Mouse (Mus musculus) A20 (cell line): ENCODE results near the gene Mrpl39.
A peak's percentile ranks its signal among the peaks of the same experiment; 100 is the strongest.

Source experiments
- DNase-seq: peaks from one replicate; pipeline ENCODE4 v3.0.0-alpha.2; 2011; ENCODE audit warnings: low read depth, low spot score

The Mrpl39 gene

DNA sequence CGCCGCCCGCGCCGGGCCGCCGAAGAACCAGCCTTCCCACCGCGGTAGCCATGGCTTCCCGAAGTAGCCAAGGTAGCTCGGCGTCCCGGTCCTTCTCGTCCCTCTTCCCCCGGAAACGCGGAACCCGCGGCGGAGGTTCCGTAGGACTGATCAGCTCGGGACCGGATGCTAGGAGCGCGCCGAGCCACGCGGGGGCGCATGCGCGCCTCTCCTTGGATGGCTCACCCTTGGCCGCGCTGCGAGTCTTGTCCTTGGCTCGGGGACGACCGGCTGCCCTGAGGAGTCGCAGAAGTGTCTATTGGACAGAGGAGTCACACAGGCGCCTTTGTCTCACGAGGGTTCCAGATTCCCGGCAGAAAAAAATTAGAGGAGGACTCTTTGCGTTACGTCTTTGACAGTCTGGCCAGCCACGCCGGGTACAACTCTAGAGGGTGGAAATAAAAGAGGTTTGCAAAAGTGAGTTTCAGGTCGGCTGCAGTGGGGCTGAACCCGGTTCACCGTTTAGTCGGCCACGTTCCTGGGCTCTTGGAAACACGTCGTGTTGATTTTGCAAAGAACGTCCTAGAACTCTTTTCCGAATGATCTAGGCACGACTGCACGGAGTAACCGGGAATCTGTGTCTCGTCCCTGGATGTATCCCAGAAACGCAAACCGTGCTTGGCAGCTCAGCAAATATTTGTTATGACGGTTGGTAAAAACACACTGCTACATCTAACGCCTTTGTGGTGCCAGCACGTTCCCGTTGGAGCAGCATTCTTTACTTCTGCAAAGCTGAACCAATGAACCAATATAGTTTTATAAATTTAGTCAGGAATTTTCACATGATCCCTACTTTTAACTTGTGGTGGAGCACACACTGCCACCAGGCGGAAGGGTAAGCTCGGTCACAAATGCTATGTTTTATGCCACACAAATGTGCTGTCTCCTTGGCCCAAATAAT, at the start of gene Mrpl39:
Gene Mrpl39, minus strand, starts transcription at position 577 of the 940 bp plus-strand sequence.
- DNase-seq: peak; percentile 94

DNA sequence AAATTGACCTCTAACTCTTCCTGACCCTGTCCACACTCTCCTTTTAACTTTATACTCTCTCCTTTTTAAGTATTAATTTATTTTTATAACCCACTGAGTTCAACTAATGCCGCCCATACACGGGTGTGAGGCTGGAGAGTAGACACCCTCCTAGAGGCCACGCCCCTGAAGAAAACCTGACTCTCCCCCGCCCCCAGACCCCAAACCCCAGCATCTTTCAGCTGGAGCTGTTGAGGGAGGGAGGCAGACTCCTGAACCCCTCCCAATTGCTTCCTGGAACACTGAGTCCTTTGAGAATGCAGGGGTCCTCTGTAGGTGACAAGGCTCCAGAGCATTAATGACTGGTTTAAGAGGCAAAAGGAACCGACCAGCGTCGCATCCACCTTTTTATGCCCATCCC, 49.4 kb upstream of the Mrpl39 start:
- no peak for DNase-seq

DNA sequence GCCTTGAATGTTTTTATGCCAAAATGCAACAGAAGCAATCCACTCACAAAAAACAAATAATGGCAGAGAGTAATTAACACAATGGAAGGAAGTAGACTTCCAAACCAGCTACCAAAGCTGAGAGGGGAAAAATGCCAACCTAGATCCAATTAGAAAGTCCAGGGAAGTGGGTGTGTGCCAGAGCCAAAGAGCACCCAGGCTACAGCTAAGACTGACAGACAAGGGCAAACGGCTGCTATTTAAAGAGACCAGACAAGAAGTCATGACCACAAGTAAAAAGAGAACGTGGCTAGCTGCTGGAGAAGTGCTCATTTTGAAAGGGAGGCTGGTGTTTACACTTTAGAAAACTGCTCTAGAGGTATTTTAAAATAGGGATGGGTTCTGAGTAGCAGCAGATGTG, 47.7 kb upstream of the Mrpl39 start:
- no peak for DNase-seq

DNA sequence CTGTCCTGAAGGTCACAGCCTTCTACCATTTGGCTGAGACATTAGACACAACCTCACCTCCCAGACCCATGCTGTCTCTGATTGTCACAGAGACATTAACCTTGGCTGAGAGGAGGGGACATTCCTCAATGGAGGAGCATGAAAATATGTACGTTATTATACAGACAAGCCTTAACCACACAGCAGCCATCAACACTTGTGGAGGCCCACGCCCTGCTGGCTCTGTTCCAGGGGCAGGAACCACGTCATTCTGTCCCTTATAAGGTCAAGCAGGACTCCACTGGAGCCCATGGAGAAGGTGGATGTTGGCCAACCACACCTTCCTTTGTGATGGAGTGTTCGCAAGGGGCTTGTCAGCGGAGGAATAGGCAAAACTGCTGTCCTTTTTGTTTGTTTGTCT, 44.2 kb upstream of the Mrpl39 start:
- no peak for DNase-seq

DNA sequence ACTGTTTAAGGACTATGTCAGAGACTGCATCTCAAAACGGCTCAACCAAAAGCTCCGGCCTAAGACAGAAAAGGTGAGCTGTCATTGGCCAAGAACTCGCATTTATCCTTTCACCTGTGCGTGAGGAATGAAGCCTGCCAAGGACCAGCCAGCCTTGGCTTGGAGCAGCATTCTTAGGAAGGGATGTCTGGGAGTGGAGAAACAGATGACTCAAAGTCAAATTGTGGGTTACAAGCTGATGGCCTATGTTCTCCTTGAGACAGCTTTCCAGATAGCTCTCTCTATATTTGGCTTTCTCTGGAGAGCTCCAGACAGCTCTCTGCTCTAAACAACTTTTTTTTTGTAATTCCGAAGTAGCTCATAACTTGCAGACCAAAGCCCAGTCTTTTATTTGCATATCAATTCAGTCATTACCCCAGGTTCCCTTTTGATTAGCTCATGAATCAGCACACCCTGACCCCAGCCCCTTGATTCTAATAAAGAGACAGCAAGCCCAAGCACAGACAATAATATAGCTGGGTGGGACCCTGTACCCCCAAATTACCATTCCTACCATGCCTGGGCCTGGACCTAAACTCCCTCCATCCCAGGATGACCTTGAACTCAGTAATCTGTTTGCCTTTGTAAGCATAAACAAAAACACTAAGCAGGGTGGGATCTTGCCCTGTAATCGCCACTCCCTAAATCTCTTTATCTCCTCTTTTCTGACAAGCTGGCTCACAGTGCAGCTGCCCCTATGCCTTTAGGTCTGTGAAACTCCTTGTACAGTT, 43.5 kb upstream of the Mrpl39 start:
- DNase-seq: no peak

DNA sequence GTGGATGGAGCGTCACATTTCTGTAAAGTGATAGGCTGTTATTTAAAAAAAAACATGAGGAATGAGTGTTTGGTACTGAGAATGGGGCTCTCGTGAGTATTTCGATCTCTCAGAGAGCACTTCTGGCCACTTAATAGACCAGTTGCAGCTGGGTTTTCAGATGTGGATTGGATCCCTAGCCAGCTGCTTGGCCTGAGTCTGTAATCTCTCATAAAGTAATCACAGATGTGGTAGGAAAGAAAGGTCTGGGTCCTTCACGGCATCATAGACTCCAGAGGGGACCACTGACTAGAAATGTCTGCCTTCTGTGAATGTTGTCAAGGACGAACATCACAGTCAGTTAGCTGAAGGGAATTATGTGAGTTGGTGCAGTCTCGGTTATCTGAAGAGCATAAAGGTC, 42.9 kb upstream of the Mrpl39 start:
- no peak for DNase-seq

DNA sequence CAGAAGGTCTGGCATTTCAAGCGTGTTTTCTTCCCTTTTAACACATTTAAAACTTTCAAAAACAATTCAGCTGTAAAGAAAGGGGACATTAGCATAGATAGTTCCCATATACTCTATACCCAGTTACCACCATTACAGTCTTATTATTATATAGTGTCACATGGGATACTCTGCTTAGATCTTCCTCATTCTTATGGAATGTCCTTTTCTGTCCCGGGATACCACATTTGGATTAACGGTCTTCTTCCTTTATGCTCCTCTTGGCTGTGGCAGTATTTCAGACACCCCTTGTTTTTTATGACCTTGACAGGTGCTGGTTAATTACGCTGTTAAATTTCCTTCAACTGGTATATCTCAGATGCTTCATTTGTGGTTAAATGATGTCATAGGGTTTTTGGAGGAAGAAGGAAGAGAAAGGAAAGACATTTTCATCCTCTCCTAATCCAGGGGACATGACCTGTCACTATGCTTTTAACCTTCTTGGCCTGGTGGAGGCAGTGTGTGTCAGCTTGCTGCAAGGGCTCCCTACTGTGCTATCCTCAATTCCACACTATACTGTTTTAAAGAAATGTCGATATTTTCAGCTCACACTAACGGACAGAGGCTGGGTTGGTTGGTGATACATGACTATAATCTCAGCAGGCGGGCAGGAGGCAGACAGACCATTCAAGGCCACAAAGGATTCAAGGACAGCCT, 40.7 kb upstream of the Mrpl39 start:
- no peak for DNase-seq

DNA sequence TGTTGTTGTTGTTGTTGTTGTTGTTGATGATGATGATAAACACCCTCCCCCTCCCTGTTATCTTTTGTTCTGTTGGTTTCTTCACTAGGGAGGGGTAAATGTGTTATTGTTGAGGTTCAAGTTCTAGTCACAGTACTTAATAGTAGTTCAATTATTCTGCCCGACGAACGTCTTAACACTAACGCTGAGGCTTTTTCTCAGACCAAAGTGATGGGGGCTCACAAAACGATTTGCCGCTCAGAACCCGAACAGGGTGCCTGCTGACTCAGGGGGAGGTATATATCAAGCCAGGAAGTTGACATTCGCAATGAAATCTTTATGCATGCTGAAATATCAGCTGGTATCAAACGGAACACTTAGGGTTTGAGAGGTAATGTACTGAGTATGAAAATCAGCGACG, 39.8 kb upstream of the Mrpl39 start:
- no peak for DNase-seq

DNA sequence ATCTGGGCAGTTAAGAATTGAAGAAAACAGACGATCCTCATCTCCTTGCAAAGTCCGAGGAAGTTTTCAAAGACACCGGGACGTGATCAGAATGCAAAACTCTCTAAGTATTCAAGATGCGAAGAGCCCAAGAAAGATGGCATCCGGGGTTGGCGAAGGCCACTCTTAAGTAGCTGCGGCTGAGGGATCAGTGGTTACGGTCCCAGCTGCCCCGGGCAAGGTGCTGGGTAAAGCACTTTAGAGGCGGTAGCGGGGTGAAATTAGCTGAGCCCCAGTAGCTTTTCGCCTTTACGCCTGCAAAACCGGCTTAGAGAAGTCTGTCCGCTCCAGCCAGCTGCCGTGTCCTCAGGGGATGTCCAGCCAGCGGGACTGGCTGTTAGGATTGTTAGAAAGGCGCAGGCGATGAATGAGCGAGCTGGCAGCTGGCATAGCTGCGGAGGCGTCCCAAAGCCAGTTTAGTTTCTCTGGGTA, 39.3 kb upstream of the Mrpl39 start:
- DNase-seq: no peak

DNA sequence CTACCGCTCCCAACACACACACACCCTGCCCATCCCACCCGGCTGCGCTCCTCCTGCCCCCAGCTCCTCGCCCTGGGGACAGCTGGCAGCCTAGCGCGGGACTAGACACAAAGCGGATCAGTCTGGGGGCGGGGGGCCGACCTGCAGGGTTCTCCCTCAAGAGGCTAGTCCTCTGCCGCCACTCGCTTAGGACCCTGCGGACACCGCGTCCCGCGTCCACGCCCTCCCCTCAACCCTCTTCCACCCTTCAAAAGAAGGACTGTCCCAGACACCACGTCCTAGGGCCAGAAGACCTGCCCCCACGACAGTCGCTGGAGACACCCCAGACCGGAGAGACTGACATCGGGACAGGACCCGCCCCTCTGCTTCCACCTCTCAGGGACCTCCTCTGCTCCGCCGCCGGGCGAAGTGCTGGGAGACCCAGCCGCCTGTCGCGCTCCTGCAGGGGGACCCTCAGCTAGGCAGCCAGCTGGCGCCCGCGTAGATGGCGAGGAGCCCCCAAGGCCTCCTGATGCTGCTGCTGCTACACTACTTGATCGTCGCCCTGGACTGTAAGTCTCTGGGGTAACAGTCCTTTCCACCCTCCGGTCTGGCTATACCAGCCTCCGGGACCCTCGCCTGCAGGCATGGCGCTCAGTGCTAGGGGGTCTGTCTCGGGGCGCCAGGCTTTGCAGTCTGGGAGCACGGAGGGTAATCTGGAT, 38.6 kb upstream of the Mrpl39 start, which contains the start of gene Jam2:
Gene Jam2, plus strand, starts transcription at position 121 of the 701 bp plus-strand sequence.
- no peak for DNase-seq

DNA sequence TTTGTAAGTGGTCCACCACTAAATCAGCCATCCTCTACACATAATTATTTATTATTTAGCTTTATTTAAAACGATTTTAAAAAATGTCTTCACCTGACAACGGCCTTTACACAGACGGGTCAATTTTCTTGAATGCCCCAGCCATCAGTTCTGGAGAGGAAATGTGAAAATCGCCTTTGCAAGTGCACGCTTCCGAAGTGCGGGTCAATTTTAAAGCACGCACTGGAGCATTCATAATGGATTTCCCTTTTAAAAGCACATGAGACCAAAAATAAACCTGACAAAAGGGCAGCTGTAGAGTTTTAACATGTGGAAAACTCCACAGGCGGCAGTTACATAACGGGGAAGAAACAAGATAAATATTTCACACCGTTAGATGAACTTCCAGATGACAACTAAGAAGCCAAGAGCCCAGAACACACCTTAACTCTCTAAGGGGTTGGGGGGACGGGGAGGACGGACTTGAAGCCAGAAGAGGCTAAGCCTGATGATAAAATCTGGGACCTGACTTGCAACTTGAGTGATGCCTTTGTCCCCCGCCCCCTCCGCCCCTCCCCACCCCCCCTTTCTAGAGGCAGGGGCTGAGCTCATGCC, 37.8 kb upstream of the Mrpl39 start:
- DNase-seq: no peak

DNA sequence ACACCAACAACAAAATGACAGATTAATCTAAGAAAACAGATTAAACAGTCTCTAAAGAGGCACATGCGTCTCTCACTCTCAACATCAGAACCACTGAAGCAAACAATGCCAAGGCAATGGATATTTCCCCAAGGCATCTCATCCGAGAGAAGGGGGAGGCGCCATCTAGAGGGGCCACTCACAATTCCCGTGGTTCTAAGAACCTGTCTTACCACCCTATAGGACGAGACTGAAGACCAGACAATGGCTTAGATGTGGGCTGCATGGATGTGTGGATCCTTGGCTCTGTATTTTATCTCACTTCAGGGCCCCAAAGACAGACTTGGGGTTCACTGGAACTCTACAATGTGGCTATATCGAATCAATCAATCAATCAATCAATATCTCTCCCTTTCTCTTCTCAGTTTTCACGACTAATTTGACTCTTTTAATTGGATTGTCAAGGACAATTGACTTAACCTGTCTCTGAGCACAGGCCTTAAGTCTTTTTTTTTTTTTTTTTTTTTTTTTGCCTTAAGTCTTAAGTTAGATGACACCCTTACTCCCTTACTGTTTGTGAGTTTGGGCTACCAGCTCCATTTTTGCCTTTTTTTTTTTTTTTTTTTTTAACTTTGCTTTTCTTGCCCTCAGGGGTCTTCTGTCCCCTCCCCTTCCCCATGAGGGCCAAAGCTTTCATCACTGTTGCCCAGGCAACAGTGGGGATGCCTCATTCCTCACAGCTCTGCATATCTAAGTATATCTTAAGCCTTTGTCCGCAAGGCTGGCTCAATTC, 37.1 kb upstream of the Mrpl39 start:
- no peak for DNase-seq

DNA sequence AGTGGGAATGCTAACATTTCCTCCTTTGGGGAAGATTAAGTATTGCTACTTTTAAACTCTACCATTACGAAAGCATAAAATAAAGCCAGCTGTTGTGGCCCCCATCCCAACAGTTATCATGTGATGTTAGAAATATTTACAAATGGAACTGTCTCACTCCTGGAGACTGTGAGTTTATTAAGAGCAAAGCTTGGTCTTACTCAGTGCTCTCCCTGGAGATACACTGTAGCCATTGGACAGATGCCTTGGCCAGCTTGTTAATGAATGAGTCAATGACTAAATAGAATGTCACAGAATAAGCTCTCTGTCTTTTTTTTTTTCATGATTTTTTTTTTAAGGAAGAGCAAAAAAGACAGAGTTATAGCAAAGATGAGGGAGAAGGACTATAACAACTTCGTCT, 35.9 kb upstream of the Mrpl39 start:
- no peak for DNase-seq

DNA sequence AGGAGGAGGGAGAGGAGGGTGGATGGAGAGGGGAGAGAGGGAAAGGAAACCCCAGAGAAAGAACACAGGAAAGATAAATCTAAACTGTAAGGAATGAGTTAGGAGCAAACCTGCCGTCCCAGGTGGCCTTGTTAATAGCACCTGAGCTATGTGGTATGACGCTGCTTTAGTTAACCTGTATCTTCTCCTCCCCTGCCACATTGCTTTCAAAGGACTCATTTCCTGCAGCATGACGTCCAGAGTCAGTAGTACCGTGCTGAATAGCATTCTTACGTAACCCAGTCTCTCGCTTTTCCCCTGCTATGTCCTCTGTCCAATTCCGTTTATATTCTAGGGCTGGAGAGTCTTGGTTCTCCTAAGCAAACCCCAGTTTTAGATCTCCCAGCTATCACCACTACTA, 35.3 kb upstream of the Mrpl39 start:
- no peak for DNase-seq

DNA sequence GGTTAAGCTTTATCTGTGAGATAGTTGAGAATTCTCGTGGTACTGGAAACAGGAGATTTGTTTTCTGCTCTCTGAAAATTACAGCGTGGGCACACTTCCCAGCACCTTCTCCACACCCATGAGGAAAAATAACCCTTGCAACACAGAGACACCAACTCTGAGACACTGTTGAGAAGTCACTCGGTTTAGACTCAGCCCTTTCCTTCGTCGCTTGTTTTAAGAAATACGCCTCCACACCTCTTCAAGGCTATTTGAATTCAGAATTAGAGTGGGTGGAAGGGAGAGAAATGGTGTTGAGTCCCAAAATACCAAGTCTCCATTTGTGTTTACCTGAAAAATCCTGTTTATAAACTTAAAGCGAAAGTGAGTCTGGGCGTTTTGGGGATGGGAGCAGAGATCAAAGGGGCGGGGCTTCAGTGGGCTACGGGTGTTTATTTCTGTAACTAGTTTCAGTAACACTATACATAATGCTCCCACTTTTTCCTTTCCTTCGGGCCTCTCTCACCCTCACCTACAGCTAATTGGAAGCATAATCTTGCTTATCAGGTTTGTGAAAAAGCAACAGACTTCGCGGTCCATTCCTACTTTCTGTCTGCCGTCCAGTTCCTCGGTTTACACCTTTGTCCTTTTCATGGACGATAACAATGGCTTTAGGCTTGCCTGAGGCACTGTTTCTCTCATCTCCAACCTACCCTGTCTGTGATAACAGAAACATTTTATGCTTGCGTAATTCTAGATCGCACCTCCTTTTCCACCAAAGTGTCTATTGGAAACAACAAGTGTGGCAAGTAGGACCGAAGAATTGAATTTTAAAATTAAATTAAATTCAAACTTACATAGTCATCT, 34.3 kb upstream of the Mrpl39 start:
- DNase-seq: peak; percentile 67

DNA sequence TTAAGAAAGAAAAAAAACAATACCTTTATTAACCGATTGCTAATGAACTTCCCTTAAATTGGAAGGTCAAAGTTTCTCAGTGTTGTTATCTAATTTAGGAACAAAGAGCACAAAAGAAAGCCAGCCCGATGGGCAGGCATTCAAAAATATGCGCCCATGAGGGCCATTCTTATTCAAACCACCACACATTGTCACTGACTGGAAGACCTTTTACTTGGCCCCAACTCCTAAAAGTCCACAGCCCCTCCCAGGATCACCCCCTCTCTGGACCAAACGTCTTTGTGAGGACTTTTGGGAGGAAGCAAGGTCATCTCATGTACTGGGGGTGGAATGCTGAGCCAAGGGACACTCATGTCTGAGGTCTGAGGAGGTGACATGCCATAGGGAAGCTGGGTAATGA, 33.6 kb upstream of the Mrpl39 start:
- DNase-seq: no peak

DNA sequence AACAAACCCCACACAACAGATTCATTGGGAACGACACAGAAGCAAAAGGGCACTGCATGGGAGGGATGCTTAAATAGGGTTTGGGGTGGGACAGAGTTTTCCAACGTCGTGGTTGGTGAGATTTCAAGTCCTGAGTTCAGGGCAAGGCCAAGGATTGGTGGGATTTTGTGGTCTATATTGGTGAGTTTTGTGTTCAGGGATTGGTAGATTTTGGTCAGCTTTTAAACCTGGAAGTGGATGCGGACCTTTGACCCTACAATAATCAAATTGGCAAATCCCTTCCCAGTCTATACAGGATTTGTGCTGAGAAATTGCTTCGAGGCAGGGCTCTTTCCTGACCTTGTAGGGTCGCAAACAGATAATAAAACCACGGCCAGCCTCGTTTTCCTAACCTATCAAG, 32.4 kb upstream of the Mrpl39 start:
- DNase-seq: no peak

DNA sequence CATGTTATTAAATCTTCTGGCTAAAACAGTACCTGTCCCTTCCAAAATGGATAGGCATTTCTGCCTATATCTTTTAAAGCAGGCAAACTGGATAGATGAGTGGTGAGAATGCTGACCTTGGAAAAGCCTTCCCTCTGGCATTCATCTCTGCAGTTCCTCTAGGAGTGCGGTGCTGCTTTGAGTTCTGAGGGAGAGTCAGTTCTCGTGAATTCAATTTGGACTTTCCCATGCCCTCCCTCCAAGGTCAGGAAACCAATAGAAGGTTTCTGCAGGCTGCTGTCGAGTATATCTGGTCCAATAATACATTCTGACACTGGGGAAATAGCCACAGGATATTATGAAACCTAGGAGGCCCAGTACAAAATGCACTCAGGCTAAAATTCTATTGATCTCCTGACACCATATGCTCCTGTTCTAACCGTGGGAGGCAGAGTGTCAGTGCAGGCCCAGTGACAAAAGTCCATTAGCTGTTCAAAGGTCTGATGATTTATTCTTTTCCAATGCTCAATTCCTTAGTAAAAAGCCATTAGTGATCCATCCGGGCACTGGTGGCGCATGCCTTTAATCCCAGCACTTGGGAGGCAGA, 10.3 kb upstream of the Mrpl39 start:
- no peak for DNase-seq
